Mouse (Mus musculus): Measurements from ENCODE around the gene Usp36. TPM values are rescaled to one million over a fixed set of nuclear protein-coding genes. Genes with fewer than 3 reads are reported as not detected.

Usp36 gene
- polyA plus RNA-seq, 1 experiment: 26.8 TPM

- Histone ChIP-seq H3K9ac (ENCODE audit: low read depth, poor library complexity, severe bottlenecking) (no peak overlapping the region), H3K36me3 (ENCODE audit: control insufficient read depth, insufficient read depth, low read length, poor library complexity, severe bottlenecking) (no peaks in the 10 kb centered on the region), H3K9me3 (replicated peaks; ENCODE audit: control insufficient read depth, insufficient read depth, low read length, poor library complexity, severe bottlenecking) (no peaks in the 10 kb centered on the region), H3K27me3 (ENCODE audit: control insufficient read depth, insufficient read depth, low read length, poor library complexity, severe bottlenecking) (no peaks in the 10 kb centered on the region), H3K27ac (ENCODE audit: insufficient read depth, low read length) (no peak overlapping the region), H3K4me1 (ENCODE audit: control insufficient read depth, insufficient read depth, low read length) (no peaks in the 10 kb centered on the region), H3K4me3 (ENCODE audit: low read depth, low read length) (no peak overlapping the region)
- TF ChIP-seq EP300 (IDR thresholded peaks at IDR 0.05; ENCODE audit: insufficient read depth, low read depth, low read length): no peak
- TF ChIP-seq CTCF (IDR thresholded peaks at IDR 0.05; ENCODE audit: low read depth, low read length): no peak
- TF ChIP-seq POLR2A (IDR thresholded peaks at IDR 0.05; ENCODE audit: insufficient read depth, low read length): no peak
Measured at GRCm38 (mm10) chr11:118322647-118323046, 32.6 kb upstream of the Usp36 start.

- Histone ChIP-seq H3K27me3 (ENCODE audit: control insufficient read depth, insufficient read depth, low read length, poor library complexity, severe bottlenecking) (no peaks in the 10 kb centered on the region), H3K27ac (ENCODE audit: insufficient read depth, low read length) (no peak overlapping the region), H3K9me3 (replicated peaks; ENCODE audit: control insufficient read depth, insufficient read depth, low read length, poor library complexity, severe bottlenecking) (no peaks in the 10 kb centered on the region), H3K9ac (ENCODE audit: low read depth, poor library complexity, severe bottlenecking) (no peak overlapping the region), H3K4me3 (ENCODE audit: low read depth, low read length) (no peak overlapping the region), H3K4me1 (ENCODE audit: control insufficient read depth, insufficient read depth, low read length) (no peaks in the 10 kb centered on the region), H3K36me3 (ENCODE audit: control insufficient read depth, insufficient read depth, low read length, poor library complexity, severe bottlenecking) (no peaks in the 10 kb centered on the region)
- no peak for TF ChIP-seq EP300 (IDR thresholded peaks at IDR 0.05; ENCODE audit: insufficient read depth, low read depth, low read length)
- no peak for TF ChIP-seq CTCF (IDR thresholded peaks at IDR 0.05; ENCODE audit: low read depth, low read length)
- no peak for TF ChIP-seq POLR2A (IDR thresholded peaks at IDR 0.05; ENCODE audit: insufficient read depth, low read length)
Measured at GRCm38 (mm10) chr11:118321971-118322370, 31.9 kb upstream of the Usp36 start.

- Histone ChIP-seq H3K9ac (ENCODE audit: low read depth, poor library complexity, severe bottlenecking) (no peak overlapping the region), H3K27me3 (ENCODE audit: control insufficient read depth, insufficient read depth, low read length, poor library complexity, severe bottlenecking) (no peaks in the 10 kb centered on the region), H3K27ac (ENCODE audit: insufficient read depth, low read length) (no peak overlapping the region), H3K4me1 (ENCODE audit: control insufficient read depth, insufficient read depth, low read length) (no peaks in the 10 kb centered on the region), H3K36me3 (ENCODE audit: control insufficient read depth, insufficient read depth, low read length, poor library complexity, severe bottlenecking) (no peaks in the 10 kb centered on the region), H3K9me3 (replicated peaks; ENCODE audit: control insufficient read depth, insufficient read depth, low read length, poor library complexity, severe bottlenecking) (no peaks in the 10 kb centered on the region), H3K4me3 (ENCODE audit: low read depth, low read length) (no peak overlapping the region)
- TF ChIP-seq CTCF (IDR thresholded peaks at IDR 0.05; ENCODE audit: low read depth, low read length) (no peak), POLR2A (IDR thresholded peaks at IDR 0.05; ENCODE audit: insufficient read depth, low read length) (no peak), EP300 (IDR thresholded peaks at IDR 0.05; ENCODE audit: insufficient read depth, low read depth, low read length) (no peak)
Measured at GRCm38 (mm10) chr11:118321500-118321899, 31.5 kb upstream of the Usp36 start.

GRCm38 (mm10) chr11:118318678-118319077, 28.6 kb upstream of the Usp36 start:
- no peaks in the 10 kb centered on the region for H3K36me3 ChIP-seq (ENCODE audit: control insufficient read depth, insufficient read depth, low read length, poor library complexity, severe bottlenecking)
- no peaks in the 10 kb centered on the region for H3K4me1 ChIP-seq (ENCODE audit: control insufficient read depth, insufficient read depth, low read length)
- no peak for TF ChIP-seq POLR2A (IDR thresholded peaks at IDR 0.05; ENCODE audit: insufficient read depth, low read length)
- peak; percentile 81 for TF ChIP-seq CTCF (IDR thresholded peaks at IDR 0.05; ENCODE audit: low read depth, low read length)
- TF ChIP-seq EP300 (IDR thresholded peaks at IDR 0.05; ENCODE audit: insufficient read depth, low read depth, low read length): no peak
- H3K27me3 ChIP-seq (ENCODE audit: control insufficient read depth, insufficient read depth, low read length, poor library complexity, severe bottlenecking): no peaks in the 10 kb centered on the region
- no peak overlapping the region for H3K9ac ChIP-seq (ENCODE audit: low read depth, poor library complexity, severe bottlenecking)
- H3K27ac ChIP-seq (ENCODE audit: insufficient read depth, low read length): no peak overlapping the region
- no peaks in the 10 kb centered on the region for H3K9me3 ChIP-seq (replicated peaks; ENCODE audit: control insufficient read depth, insufficient read depth, low read length, poor library complexity, severe bottlenecking)
- H3K4me3 ChIP-seq (ENCODE audit: low read depth, low read length): no peak overlapping the region

DNA sequence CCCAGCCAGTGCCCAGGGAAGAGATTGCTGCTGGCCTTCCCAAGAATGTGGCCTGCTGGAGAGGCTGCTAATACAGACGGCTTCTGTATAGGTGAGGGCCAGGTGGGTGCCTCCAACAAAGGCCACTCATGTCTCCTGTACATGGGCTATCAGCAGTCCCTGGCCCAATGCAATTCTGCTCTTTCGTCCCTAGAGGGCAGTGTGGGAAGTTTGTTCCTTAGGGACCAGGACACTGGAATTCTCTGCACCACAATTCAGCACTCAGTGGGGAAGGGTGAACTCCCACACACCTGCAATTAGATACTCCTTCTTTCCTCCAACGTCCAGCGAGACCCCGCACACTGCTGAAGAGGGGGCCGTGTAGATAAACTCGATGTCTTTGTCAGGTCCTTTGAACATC, 27.1 kb upstream of the Usp36 start:
- H3K27me3 ChIP-seq (ENCODE audit: control insufficient read depth, insufficient read depth, low read length, poor library complexity, severe bottlenecking): no peaks in the 10 kb centered on the region
- no peak overlapping the region for H3K9ac ChIP-seq (ENCODE audit: low read depth, poor library complexity, severe bottlenecking)
- H3K4me1 ChIP-seq (ENCODE audit: control insufficient read depth, insufficient read depth, low read length): no peaks in the 10 kb centered on the region
- H3K4me3 ChIP-seq (ENCODE audit: low read depth, low read length): no peak overlapping the region
- TF ChIP-seq EP300 (IDR thresholded peaks at IDR 0.05; ENCODE audit: insufficient read depth, low read depth, low read length) (no peak), POLR2A (IDR thresholded peaks at IDR 0.05; ENCODE audit: insufficient read depth, low read length) (no peak), CTCF (IDR thresholded peaks at IDR 0.05; ENCODE audit: low read depth, low read length) (peak; percentile 90)
- no peak overlapping the region for H3K27ac ChIP-seq (ENCODE audit: insufficient read depth, low read length)
- H3K9me3 ChIP-seq (replicated peaks; ENCODE audit: control insufficient read depth, insufficient read depth, low read length, poor library complexity, severe bottlenecking): no peaks in the 10 kb centered on the region
- H3K36me3 ChIP-seq (ENCODE audit: control insufficient read depth, insufficient read depth, low read length, poor library complexity, severe bottlenecking): no peaks in the 10 kb centered on the region

DNA sequence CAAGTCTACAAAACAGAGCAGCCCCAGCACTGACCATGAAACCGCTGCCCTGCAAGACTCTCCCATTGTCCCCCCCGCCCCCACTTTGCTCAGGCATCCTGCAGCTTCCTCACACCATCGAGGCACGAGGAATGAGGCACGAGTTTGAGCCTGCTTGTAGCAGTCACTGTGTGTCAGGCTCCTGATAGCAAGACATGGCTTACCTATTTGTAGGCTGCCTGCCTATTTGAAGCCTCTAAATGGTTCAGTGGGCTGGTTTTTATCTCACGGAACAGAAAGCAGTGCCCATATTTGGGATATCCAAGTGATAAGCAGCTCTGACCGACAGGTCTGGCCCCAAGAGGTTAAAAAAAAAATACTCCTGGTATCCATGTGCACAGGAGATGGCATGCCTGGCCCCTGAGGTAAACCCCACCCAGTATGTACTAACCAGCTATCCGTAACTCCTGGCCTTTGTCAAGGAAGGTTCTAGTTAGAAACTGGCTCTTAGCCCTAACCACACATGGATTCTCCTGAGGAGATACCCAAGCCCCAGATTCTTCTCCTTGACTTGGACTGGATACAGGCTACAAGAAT, 26.3 kb upstream of the Usp36 start:
- no peaks in the 10 kb centered on the region for H3K4me1 ChIP-seq (ENCODE audit: control insufficient read depth, insufficient read depth, low read length)
- H3K36me3 ChIP-seq (ENCODE audit: control insufficient read depth, insufficient read depth, low read length, poor library complexity, severe bottlenecking): no peaks in the 10 kb centered on the region
- no peak overlapping the region for H3K4me3 ChIP-seq (ENCODE audit: low read depth, low read length)
- TF ChIP-seq CTCF (IDR thresholded peaks at IDR 0.05; ENCODE audit: low read depth, low read length): no peak
- TF ChIP-seq EP300 (IDR thresholded peaks at IDR 0.05; ENCODE audit: insufficient read depth, low read depth, low read length): no peak
- TF ChIP-seq POLR2A (IDR thresholded peaks at IDR 0.05; ENCODE audit: insufficient read depth, low read length): no peak
- H3K27me3 ChIP-seq (ENCODE audit: control insufficient read depth, insufficient read depth, low read length, poor library complexity, severe bottlenecking): no peaks in the 10 kb centered on the region
- H3K27ac ChIP-seq (ENCODE audit: insufficient read depth, low read length): no peak overlapping the region
- no peaks in the 10 kb centered on the region for H3K9me3 ChIP-seq (replicated peaks; ENCODE audit: control insufficient read depth, insufficient read depth, low read length, poor library complexity, severe bottlenecking)
- H3K9ac ChIP-seq (ENCODE audit: low read depth, poor library complexity, severe bottlenecking): no peak overlapping the region
